Mouse (Mus musculus) stomach, postnatal 0 days (tissue): ENCODE results near the gene Manf.

Experiments
- CTCF ChIP-seq: IDR thresholded peaks from 2 replicates; pipeline ENCODE4 v1.5.1; 2016; ENCODE audit warnings: antibody characterized with exemption, low read depth, mild to moderate bottlenecking, moderate library complexity
- EP300 ChIP-seq: optimal IDR thresholded peaks from 2 replicates; pipeline ENCODE3; 2016; ENCODE audit warnings: antibody characterized with exemption

- peak; percentile 33; the same call in 1 of the 2 replicates for TF ChIP-seq CTCF
- no peak for TF ChIP-seq EP300
Measured at GRCm38 (mm10) chr9:106856664-106857063, 35.1 kb downstream of the Manf start.
